Mouse (Mus musculus) right cerebral cortex, adult 18-20 months (tissue): ENCODE data around the gene Galntl6.
"Not testable (repeated sequence)": the region's sequence is repeated elsewhere in the genome, so short reads cannot be mapped to it uniquely, and the experiment has no call there.

Experiments used
- DNase-seq: peaks from one replicate; pipeline ENCODE4 v3.0.0; 2022; ENCODE audit warnings: mixed read lengths

Gene Galntl6

DNA sequence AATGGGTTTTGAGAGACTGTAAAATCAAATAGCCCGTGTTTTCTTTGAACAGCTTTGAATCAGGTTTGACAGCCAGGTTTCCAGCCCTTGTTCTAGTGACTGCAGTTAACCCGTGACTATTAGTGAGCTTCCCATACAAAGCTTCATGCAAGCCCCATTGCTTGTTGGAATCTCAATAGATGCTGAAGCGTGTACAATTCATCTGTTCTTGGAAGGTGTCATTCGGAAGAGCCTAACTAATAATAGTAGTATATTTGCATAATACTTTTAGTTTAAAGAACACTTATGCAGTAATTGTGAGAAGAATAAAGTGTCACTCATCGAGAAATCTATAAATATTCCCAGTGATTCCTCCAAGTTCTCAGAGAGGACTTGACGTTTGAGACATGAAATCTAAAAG, 314.6 kb downstream of the Galntl6 start:
- DNase-seq: no peak

DNA sequence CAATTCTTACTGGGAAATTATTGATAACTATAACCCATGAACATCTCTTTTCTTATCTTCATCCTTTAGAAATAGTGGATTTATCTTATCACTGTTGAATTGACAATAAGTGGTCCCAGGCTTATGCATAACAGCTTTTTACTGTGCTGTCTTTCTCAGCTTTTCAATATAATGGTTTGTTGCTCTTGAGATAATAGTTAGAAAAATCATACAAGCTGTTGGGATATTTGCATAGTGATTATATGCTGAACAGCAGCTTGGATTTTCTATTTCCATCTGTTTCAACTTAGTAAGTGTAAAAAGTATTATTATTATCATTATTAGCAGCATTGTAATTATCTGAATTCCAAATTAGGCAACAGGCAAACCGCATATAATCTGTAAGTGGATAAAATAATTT, 337.1 kb downstream of the Galntl6 start:
- DNase-seq: no peak

DNA sequence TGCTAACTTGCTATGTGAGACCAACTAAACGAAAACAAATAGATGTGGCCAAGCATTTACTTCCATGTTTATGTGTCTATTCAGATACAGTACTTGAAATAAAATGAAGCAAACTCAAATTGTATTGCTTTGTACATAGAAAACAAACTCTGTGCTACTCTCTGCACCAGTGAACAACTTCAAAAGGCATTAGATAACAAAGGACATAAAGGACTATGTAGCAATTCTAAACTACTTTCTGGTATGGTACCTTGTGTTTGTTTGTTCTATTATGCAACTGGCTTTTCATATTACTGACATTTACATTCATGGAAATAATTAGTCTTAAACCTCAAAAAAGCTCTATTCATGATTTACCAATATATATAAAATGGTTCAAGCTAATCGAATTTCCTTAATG, 344.4 kb downstream of the Galntl6 start:
- DNase-seq: no peak

DNA sequence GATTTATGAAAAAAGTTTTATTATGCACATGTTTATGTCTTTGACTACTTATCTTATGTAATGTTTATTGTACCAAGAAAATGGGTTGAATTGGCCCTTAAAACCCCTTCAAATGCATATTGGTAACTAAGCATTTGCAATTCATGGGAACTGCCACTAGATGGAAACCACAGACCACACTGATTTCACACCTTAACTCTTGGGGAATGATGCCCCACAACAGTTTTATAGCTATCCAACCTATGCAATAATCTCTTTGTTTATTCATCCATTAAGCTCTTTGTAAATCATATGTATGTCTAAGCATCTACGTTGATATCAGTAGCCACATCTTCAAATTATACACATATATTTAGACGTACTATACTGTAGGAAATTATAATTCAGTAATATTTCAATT, 346.3 kb downstream of the Galntl6 start:
- peak; percentile 11 for DNase-seq

DNA sequence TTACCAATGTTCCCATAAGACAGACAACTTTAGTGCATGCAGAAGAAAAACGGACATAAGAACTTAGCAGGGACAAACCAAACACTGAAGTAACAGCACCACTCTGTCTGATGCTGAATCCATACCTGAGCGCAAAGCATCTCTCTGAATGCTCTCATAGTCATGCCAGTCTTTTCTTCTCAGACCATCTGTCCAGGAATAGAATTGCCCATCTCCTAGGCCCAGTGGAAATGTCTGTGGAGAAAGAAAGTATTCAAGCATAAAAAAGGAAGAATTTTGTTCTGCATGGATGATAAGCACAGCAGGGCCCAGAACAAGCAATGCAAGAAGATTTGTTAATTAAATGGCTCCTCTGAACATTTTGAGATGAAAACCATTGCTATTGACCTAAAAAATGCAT, 376.7 kb downstream of the Galntl6 start:
- no peak for DNase-seq

DNA sequence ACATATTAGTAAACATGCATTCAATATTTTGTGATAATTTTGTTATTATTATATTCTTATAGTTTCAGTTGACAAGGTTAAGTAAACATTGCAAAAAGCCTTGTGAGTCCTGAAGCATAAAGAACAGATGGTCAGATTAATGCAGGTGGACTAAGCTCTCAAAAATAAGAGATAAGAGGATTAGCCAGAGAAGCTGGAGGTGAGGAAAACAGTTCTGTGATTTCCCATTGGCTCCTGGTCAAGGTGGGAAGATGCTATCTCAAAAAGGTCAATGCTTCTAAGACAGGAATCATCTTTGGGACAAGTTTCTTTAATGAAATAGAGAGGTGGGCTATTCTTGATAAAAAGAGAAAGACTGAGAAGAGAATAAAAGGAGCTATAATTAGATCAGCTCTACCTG, 377.8 kb downstream of the Galntl6 start:
- no peak for DNase-seq

DNA sequence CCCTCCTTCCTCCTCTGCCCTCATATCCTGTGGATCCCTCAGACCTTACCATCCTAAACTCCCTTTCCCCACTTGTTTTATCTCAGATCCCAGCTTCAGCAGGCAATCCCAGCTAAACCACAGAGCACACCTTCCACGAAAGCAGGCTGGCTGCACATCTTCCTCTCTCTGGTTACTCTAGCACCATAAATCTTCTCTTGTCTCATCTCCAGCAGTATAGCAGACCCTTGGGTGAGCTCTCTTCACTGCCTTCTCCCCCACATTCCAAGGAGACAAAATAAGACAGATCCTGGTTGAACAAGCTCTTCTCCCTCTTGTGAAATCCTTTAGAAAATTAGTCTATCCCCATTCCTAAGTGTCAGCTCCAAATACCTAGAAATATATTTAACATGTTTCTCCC, 389.0 kb downstream of the Galntl6 start:
- no peak for DNase-seq

DNA sequence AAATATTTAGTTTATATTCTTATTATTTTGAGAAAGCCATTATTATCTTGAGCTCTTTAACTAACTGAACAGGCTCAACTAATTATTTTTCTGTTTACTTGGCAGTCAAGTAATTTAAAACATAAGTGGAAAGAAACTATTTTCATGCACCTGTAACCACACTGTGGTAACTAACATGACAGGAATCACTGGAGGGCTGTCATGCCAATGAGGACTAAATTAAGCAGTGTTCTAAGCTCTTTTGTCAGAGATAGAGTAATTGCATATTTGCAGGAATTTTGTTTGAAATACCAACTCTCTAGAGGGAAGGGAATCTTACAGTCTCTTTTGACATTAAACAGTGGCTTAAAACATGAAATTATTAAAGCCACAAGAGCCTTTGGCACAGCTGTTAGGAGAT, 390.5 kb downstream of the Galntl6 start:
- no peak for DNase-seq

DNA sequence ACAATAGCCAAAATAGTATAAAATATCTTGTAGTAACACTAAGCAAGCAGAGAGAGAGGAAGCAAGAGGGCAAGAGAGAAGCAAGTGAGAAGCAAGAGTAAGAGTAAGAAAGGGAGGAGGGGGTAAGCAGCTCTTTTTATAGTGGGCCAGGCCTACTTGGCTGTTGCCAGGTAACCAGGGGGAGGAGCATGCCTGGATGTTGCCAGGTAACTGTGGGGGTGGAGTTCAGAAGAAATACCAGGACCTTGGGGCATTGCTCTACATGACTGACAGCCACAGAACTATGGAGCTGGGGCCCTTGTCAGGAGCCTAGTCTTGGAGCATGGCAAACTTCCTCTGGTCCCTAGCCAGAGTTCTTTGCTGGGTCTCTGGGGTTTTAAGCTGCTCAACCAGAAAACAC, 401.9 kb downstream of the Galntl6 start:
- no peak for DNase-seq

DNA sequence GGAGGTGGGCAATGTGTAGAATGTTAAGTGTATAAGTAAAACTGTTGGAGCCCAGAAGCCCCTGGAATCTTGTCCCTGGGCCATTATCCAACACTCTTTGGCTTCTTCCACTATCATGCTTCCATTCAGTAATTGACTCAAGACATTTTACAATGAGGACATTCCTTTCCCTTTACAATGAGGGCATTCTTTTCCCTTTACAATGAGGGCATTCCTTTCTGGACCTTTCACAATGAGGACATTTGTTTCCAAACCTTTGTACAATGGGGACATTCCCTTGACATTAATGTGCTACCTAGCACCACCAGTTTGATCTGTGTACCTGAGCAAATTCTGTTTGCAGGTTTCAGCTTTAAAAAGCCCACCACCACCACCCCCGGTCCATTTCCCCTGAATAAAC, 403.4 kb downstream of the Galntl6 start:
- DNase-seq: no peak

DNA sequence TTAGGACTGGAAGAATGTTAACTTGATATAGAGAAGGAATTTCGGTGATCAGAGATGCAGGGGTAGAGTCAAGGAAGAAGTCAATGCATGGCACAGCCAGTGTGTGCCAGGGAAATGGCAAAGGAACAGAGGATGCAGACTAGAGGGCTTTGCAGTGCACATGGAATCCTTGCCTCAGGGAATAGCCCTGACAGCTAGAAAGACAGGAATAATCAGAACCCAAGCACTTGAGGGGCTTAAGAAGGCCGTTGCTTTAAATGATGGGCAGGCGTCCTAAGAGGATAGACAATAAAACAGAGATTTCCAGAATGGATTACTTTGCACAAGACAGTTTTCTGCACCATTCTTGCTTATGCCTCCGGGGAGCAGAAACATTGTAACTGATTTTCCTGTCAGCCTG, 425.3 kb downstream of the Galntl6 start:
- DNase-seq: no peak

DNA sequence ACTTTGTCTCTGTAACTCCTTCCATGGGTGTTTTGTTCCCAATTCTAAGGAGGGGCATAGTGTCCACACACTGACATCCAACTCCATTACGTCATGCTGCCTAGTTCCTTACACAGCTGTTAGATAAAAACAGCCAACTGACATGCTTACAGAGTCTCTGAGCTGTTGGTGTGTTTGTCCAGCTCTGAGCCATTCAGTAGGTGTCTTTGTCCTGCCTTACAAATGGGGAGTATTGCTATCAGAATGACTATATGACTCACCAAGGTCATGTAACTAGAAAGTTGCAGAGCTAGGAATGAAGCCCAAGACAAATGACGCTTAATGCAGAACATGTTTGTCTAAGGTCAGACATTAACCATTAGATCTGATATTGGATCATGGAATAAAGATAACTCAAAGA, 449.1 kb downstream of the Galntl6 start:
- DNase-seq: not testable (repeated sequence)

DNA sequence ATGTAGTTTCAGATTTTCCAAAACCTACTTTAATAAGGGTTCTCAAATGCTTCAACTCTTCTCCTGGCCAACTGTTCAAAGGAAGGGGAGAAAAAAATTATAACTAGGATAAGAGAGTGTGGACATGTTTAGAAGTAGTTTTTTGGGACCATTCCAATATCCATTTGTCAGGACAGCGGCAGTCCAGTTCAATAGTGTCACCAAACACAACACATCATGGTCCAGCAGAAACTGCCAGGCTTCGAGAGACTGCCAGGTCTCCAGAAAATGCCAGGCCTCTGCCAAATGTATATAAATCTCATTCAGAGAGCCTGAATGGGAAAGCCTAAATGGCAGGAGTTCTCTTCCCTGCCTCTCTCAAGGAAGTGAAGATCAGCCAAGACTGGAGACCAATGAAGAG, 469.7 kb downstream of the Galntl6 start:
- no peak for DNase-seq

DNA sequence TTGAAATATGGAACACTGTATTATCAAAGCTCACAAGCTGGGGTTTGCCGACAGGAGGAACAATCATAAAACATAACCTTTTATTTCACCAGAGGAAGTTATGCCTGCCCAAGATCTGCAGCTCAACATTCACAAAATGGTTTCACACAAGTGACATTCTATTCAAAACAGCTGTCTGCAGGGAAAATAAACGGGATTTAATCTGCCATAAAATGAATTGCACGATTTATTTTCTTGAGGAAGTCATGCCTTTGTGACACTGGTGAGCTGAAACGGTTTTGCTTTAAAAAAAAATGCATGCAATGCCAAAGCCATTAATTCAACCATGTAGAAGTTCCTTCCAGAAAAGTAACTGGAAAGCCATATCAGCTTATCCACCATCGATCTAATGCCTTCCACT, 494.0 kb downstream of the Galntl6 start:
- DNase-seq: no peak

DNA sequence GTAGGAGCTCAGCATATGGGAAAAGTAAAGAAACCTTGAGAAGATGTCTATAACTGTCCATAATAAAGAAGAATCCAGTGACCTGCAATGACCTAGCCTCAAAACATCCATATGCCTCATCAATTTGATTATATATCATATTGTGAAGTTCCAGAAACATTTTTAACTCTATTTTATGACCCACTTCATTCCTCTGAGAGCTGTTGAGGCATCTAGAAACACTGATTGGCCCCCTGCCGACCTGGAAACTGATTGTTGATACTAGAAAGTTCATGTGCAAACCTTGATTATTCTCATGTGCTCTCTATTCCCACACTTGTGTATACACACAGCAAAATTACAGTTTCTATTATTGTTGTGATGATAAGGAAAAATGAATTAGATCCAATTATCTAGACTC, 494.9 kb downstream of the Galntl6 start:
- no peak for DNase-seq

DNA sequence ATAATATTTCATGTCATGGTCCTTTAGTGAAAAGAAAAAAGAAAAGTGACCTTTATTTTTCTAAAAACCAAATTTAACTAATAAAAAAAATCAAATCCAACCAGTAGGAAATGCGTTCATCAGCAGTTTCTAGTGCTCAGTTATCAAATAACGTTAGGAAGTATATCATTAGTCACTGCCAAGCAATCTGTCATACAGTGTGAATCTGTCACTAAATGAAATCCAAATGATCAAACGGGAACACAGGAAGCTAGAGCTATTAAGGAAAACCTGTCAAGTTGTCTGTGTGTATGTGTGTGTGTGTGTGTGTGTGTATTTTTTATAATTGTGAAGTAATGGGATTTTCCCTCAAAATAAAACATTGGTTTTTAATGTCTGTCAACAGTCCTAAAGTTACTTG, 515.9 kb downstream of the Galntl6 start:
- no peak for DNase-seq

DNA sequence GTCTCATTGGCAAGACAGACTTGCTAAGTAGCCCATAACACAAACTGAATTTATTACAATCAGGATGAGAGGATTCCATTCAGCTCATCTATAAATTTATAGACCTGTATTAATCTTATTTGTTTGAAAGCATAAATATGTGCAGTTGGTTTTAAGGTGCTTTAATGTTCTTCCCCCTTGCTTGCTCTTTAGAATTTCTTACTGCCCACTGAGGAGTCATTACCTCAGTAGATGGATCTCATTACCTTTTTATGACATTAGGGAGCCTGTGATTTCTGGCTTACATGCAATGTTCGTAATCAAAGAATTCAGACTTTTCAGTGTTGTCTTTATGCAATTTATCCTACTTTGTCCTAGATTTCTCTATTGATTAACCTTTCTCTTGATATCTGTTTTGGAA, 516.6 kb downstream of the Galntl6 start:
- no peak for DNase-seq

DNA sequence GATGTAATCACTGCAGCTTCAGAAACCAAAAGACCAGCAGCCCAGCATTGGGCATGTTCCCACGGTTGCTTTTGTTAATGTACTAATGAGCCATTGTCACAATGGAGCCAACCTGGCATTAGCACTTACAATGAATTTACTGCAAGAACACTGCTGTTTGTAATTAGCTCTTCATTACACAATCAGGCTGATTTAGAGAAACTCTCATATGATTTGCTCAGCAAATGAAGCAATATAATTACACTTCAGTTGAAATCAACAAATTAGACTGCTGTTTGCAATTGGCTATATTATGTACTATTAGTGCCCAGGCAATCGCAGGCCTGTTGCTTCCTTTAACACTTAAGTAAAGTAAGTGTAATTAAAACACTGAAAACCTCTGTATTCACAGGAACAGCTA, 540.1 kb downstream of the Galntl6 start:
- no peak for DNase-seq

DNA sequence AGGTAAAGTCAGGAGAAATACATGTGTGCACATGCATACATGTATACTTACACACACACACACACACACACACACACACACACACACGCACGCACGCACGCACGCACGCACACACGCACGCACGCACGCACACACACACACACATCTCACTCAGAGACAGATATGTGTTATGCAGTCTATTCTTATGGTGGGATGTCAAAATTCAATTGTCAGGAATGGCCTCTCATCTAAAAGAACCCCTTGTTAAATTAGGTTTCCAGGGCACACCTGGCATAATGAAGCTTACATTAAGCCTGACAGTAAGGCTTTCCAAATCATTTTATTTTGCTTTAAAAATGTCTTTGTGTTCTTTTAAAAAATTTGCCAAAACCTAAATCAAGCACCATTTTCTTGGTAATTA, 540.5 kb downstream of the Galntl6 start:
- DNase-seq: no peak

DNA sequence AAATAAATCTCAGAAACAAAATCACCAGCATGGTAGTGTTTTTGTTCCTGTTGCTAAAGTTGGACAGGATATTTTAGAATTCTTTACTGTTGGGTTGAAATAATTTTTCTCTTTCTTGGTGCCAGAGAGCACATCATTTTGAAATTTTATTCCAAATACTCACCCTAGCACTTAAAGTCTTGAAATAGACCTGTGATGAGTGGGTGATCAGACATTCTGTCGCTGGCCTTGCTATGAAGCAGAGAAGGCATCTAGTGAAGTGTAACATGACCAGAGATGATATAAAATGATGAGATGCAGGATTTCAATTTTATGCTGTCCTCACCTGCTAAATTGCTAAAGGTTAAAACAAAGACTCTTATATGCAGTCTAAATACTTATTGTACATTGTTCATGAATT, 581.3 kb downstream of the Galntl6 start:
- DNase-seq: peak; percentile 31

DNA sequence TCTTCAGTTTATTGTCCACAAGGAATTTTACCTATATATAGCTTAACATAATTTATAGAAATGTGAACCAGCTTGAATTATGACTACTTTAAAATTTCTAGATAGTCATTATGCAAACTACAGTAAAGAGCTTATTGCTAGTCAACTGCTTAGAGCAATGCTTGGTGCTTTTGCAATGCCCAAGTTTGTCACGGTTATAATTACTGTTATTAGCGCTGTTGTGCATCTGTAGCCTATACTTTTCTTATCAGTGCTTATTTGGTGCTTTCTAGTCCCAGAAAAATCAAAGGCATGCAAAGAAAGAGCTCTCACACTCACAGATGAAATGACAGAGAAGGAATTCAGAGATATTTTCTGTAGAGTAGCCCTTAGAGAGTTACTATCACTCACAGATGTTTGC, 599.0 kb downstream of the Galntl6 start:
- no peak for DNase-seq

DNA sequence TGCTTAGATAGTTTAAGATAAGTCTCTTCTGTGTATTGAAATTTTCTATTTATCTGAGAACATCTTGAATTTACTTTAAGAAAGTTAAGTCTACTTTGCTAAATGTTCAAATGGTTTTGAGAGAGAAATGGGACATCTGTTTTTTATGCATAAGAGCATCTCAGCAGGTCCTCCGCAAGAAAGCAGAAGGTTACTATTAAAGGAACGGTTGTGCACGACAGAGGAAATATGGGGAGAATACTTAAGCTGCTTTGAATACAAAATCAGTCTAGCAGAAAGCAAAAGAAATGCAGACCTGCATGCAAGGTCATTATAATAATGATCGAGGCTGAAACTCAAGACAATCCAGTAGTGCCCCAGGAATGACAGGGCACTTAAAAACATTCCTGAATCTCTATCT, 621.0 kb downstream of the Galntl6 start:
- DNase-seq: peak; percentile 15

DNA sequence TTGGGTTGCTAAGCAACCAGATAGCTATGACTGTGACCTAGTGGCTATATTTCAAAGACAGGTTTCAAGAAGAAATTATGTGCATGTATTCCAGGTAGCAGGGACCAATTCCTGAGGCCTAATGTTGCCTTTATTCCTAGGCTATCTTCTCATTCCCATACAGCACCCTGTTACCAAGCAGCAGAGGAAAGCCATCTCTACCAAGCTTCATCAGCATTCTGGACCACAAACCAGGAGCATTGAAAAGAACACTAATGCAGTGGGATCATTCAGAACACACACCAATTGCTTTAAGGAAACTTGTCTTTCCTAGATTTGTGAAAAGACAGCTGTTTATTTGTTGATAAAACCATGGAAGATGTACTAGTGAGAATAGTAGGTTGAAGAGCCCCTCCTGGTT, 622.4 kb downstream of the Galntl6 start:
- no peak for DNase-seq

DNA sequence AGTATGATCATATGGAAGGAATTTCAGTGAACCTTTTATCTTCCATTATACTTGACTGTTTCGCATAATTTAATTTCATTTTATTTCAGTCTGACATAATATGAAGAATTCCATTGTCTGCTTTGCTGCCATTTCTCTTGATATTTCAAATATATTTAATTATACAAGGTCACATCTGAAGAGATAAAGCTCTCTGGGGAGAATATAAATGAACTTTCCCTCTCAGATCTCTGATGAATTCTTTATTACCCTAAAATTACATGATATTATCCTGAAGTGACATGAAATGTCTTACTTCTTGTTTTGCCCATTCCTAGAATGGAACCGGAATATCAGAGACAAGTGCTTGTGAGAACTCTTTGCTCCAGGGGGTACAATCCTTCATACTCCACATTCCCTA, 647.0 kb downstream of the Galntl6 start:
- no peak for DNase-seq

DNA sequence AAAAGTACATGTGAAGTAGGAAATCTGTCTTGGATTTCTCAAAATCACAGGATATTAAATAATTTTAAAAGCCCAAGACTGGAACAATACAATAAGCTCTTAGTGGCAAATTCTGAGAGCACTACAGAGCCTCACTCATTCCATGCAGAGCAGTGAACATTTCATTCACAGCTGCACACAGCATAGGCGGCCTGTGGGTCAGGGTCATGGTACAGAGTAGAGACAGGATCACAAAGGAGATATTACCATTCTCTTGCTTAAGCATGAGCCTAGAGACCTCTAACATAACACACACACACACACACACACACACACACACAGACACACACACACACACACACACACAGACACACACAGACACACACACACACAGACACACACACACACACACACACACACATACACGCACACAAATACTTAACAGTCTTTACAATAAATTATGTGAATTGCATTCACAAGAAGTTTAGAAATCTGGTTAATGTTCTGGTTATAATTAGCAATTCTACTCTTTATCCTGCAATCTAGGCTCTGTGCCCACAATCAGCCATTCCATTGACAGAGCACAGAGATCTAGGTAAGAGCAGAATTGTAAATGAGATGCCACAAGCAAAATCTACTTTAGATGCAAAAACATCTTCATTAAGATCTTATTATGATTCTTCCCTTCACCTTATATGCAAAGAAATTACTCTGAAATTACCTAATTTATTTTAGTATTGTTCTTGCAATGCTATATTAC, 653.7 kb downstream of the Galntl6 start:
- no peak for DNase-seq

DNA sequence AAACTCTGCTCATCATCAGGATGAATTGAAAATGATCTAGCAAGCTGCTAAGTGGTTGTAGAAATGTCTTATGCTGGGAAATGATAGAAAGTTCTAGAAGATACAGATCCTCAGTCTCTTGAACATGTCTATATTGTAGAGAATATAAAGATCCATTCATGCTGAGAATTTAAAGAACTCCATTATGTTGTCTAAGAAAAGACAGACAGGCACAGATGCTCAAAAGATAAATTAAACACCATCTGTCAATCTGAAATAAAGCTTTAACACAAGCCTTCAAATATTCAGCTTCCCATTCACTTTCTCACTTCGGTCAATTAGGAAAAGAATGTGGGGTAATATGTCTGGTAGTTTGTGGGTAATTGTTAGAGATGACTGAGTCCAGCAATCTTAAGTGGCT, 658.8 kb downstream of the Galntl6 start:
- no peak for DNase-seq
